Mouse (Mus musculus): ENCODE results near the gene Treml2. TPM values are rescaled to one million over a fixed set of nuclear protein-coding genes. Genes with fewer than 3 reads are reported as not detected.

Gene Treml2
- polyA plus RNA-seq, 1 experiment from 2014 or later = 0.11 TPM

DNA sequence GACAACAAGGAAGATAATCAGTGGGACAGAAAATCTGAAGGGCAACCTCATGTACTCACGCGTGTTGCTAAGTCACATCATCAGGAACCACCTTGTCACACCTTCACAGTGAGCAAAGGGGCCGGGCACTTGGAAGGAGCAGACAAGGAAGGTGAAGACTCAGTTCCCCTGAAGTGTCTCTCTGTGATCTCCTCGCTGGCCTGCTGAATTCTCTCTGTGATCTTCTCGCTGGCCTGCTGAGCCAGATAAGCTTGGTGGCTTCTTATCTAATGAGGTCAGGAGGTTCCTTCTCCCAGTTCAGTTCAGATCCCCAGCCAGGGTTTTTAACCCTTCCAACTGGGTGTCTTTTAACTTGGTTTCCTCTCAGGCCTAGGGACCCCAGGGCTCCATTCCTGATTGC, 27.1 kb upstream of the Treml2 start:
- no peaks in the 10 kb centered on the region for H3K4me1 ChIP-seq
- no peak overlapping the region for H3K4me2 ChIP-seq
- WGBS = 80% methylated on average over 5 of the region's 5 CpGs
- no peak overlapping the region for H3K27ac ChIP-seq
- no peaks in the 10 kb centered on the region for H3K36me3 ChIP-seq (replicated peaks)
- H3K9me3 ChIP-seq = no peaks in the 10 kb centered on the region
- no peak for ATAC-seq (ENCODE audit: low FRiP score)
- peaks cover 4% of the 10 kb centered on the region; the same call in 1 of the 2 replicates for H3K27me3 ChIP-seq
- no peak overlapping the region for H3K9ac ChIP-seq
- no peak overlapping the region for H3K4me3 ChIP-seq (replicated peaks)

DNA sequence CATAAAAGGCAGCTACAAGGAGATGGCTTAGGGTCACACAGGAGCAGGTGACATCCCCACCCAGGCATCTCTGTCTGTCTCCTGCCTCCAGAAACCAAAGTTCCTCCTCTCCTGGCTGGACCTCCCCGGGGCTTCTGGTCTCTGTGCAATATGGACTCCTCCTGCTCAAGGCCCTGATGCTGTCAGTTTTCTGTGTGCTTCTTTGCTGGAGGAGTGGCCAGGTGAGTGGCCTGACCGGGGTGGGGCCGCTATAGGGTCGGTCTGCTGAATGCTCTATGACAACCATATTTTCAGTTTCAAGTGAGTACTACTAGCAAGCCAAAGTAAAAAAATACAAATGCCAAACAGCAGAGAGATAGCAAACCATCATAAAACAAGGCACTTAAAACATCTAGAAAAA, 26.7 kb upstream of the Treml2 start:
- no peaks in the 10 kb centered on the region for H3K4me1 ChIP-seq
- no peak for ATAC-seq (ENCODE audit: low FRiP score)

DNA sequence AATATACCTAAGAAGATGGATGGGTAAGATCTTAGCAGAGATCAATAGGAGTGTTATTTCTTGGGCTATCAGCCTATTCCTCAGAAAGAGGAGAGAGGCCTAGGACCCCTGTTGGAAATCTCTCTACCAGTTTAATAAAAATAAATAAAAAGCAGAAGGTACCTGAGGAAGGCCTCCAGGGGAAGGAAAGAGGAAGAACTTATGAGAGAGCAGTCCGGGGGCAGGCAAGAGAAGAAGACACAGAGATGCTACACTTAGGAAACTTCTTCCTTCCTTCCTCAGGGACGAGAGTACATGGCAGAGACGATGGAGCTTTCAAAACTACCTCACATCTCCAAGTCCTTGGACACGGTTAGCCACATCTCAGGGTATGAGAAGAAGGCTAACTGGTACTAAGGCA, 25.2 kb upstream of the Treml2 start:
- H3K9me3 ChIP-seq = no peaks in the 10 kb centered on the region
- no peak overlapping the region for H3K9ac ChIP-seq
- no peaks in the 10 kb centered on the region for H3K36me3 ChIP-seq (replicated peaks)
- WGBS = 89% methylated on average over 4 of the region's 4 CpGs
- H3K4me2 ChIP-seq = no peak overlapping the region
- no peaks in the 10 kb centered on the region for H3K27me3 ChIP-seq
- H3K27ac ChIP-seq = no peak overlapping the region
- H3K4me3 ChIP-seq (replicated peaks) = no peak overlapping the region
- H3K4me1 ChIP-seq = no peaks in the 10 kb centered on the region
- ATAC-seq (ENCODE audit: low FRiP score) = no peak

More for the DNA sequence above, 26.7 kb upstream of the Treml2 start:
- no peak overlapping the region for H3K4me2 ChIP-seq
- no peaks in the 10 kb centered on the region for H3K9me3 ChIP-seq
- no peak overlapping the region for H3K27ac ChIP-seq
- 88% methylated on average over 4 of the region's 4 CpGs for WGBS
- peaks cover under 1% of the 10 kb centered on the region; the same call in 1 of the 2 replicates for H3K27me3 ChIP-seq
- no peak overlapping the region for H3K9ac ChIP-seq
- no peaks in the 10 kb centered on the region for H3K36me3 ChIP-seq (replicated peaks)
- H3K4me3 ChIP-seq (replicated peaks) = no peak overlapping the region

DNA sequence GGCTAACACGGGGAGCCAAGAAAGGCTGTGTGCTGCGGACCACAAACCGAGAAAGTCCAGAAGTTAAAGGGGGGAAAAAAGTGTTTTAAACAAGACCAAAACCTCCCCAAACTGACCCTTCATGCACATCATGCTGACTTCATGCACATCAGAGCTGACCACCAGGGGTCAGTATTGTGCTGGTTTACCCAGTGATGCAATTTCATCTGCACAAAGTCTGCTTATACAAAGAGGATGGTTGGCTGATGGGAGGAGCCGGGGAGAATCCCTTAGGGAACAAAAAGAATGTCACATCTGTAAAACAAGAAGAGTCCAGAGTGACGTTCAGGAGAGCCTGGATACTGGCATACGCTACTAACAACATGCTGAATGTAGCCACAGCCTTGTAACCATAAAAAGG, 24.4 kb upstream of the Treml2 start:
- H3K4me2 ChIP-seq = no peak overlapping the region
- peak; percentile 36; the same call in 1 of the 2 replicates for ATAC-seq (ENCODE audit: low FRiP score)

DNA sequence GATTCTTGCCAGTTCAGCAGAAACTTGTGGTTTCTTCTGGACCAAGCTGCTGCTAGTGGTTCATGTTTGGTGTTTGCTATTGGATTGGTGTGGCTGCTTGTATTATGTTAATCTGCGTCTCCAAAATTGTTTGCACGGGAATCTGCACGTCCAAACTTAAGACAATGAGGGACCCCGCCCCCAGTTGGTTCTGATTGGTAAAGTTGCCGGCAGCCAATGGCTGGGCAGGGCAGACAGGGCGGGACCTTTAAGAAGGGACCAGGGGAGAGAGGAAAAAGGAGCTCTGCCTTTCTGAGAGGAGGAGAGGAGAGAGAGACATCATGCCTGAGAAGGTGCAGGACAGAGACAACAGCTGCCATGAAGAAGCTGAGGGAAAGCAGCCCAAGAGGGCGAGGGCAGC, 23.6 kb upstream of the Treml2 start:
- H3K27me3 ChIP-seq = no peaks in the 10 kb centered on the region
- H3K9me3 ChIP-seq = no peaks in the 10 kb centered on the region
- no peaks in the 10 kb centered on the region for H3K36me3 ChIP-seq (replicated peaks)
- no peak overlapping the region for H3K27ac ChIP-seq
- WGBS = 61% methylated on average over 7 of the region's 7 CpGs
- no peaks in the 10 kb centered on the region for H3K4me1 ChIP-seq
- no peak overlapping the region for H3K4me3 ChIP-seq (replicated peaks)
- ATAC-seq (ENCODE audit: low FRiP score) = no peak
- no peak overlapping the region for H3K9ac ChIP-seq
- H3K4me2 ChIP-seq = no peak overlapping the region

More for the DNA sequence above, 24.4 kb upstream of the Treml2 start:
- Histone ChIP-seq H3K9me3 (no peaks in the 10 kb centered on the region), H3K9ac (no peak overlapping the region), H3K4me1 (no peaks in the 10 kb centered on the region), H3K36me3 (replicated peaks) (no peaks in the 10 kb centered on the region), H3K27me3 (no peaks in the 10 kb centered on the region), H3K4me3 (replicated peaks) (no peak overlapping the region), H3K27ac (no peak overlapping the region)
- 32% methylated on average over 6 of the region's 6 CpGs for WGBS

DNA sequence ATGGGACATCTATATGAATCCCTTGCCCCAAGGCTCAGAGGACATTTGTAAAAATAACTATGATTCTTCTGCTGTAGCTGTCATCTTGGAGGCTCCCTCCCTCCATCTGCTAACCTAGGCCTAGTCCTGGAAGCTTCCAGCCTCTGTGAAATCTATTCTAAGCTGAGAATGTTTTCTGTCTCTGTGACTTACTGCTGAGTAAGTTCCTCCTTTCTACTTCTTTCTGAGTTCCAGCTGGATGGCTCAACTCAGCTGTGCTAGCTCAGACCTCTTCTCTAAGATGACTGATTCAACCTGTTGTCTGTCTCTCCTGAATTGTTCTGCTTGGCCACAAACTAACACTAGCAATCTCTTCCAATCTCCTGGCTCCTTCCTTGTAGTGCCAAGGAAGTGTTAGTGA, 20.9 kb upstream of the Treml2 start:
- H3K4me1 ChIP-seq = peaks cover 11% of the 10 kb centered on the region
- H3K27ac ChIP-seq = no peak overlapping the region
- no peak overlapping the region for H3K9ac ChIP-seq
- H3K36me3 ChIP-seq (replicated peaks) = no peaks in the 10 kb centered on the region
- ATAC-seq (ENCODE audit: low FRiP score) = no peak
- H3K4me3 ChIP-seq (replicated peaks) = no peak overlapping the region
- no peaks in the 10 kb centered on the region for H3K9me3 ChIP-seq
- no peaks in the 10 kb centered on the region for H3K27me3 ChIP-seq
- no peak overlapping the region for H3K4me2 ChIP-seq

DNA sequence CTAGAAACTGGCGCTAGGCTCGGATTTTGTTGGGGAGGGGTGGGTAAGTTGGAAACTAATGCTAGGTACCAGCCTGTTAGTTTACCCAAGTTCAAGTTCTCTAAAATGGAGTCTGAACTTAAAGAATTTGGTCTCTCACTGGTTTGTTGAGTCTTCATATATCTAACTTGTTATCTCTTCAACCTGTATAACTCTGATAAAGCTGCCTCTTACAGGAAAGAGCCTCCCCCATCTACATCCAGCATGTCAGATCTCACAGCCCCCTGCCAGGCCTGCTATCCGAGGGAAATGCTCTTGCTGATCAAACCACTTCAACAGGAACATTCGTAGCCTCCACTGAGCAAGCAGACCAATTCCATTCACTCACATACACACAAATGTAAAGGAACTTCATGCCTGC, 20.3 kb upstream of the Treml2 start:
- H3K4me3 ChIP-seq (replicated peaks) = no peak overlapping the region
- peaks cover 11% of the 10 kb centered on the region for H3K4me1 ChIP-seq
- H3K36me3 ChIP-seq (replicated peaks) = no peaks in the 10 kb centered on the region
- H3K27me3 ChIP-seq = no peaks in the 10 kb centered on the region
- no peak overlapping the region for H3K9ac ChIP-seq
- no peaks in the 10 kb centered on the region for H3K9me3 ChIP-seq
- no peak for ATAC-seq (ENCODE audit: low FRiP score)
- no peak overlapping the region for H3K27ac ChIP-seq
- no peak overlapping the region for H3K4me2 ChIP-seq
- 91% methylated on average over 4 of the region's 4 CpGs for WGBS

DNA sequence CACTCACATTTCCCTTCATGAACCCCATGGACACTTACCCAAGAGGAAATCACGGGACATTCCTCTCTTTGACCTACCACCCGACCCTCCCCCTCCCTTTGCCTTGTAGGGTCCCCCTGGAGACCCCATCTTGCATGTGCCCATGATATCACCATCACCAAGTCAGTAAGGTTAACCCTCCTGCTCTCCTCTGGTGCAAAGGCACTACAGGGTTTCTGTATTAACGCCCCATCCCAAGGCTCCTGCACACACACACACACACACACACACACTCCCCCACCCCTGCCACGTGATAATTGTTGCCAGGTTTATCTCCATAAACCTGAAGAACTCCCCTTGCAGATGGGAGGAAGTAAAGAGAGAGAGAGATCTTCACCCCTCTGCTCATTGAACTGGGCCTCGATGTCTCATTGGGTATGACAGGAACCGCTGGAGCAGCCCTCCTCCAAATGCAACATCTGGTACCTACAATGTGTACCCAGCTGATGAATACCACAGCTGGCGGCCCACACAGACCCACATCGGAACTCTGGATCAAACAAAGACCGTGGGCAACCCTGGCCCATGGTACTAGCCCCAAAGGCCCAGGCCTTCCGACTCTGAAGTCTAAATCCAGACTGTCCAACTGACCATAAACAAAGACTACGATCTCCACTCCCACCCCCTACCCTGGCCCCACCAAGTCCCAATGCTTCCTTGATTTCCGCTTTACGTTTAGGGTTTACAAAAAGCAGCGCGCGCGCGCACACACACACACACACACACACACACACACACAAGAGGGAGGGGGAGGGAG, 18.2 kb upstream of the Treml2 start:
- H3K4me1 ChIP-seq = peaks cover 11% of the 10 kb centered on the region
- no peaks in the 10 kb centered on the region for H3K27me3 ChIP-seq
- peak overlapping the region; percentile 54 for H3K9ac ChIP-seq
- peak overlapping the region; percentile 32 for H3K4me3 ChIP-seq (replicated peaks)
- H3K36me3 ChIP-seq (replicated peaks) = no peaks in the 10 kb centered on the region
- H3K9me3 ChIP-seq = no peaks in the 10 kb centered on the region
- peak overlapping the region; percentile 56 for H3K4me2 ChIP-seq
- 26% methylated on average over 18 of the region's 18 CpGs for WGBS
- peak overlapping the region; percentile 61 for H3K27ac ChIP-seq
- peak; percentile 64 for ATAC-seq (ENCODE audit: low FRiP score)

DNA sequence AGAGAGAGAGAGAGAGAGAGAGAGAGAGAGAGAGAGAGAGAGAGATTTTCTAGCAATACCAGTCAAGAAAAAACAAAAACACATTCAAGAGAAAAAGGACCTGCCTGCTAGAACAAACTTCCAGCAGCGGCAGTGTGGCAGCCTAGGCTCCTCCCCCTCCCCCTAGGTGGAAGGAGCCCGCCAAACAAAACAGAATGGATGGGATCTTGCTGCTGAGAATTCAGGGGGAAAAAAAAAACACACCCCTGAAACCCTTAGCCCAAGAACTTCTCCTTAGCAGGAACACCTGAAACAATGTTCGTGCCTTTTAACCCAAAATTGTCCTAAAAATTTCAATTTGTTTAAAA, 17.6 kb upstream of the Treml2 start:
- H3K27ac ChIP-seq = peak overlapping the region; percentile 61; the same call in 1 of the 2 replicates
- ATAC-seq (ENCODE audit: low FRiP score) = peak; percentile 61
- peak overlapping the region; percentile 54 for H3K9ac ChIP-seq
- H3K4me3 ChIP-seq (replicated peaks) = peak overlapping the region; percentile 32
- no peaks in the 10 kb centered on the region for H3K9me3 ChIP-seq
- H3K4me1 ChIP-seq = peaks cover 11% of the 10 kb centered on the region
- peak overlapping the region; percentile 56 for H3K4me2 ChIP-seq
- no peaks in the 10 kb centered on the region for H3K27me3 ChIP-seq
- 1% methylated on average over 3 of the region's 3 CpGs for WGBS
- H3K36me3 ChIP-seq (replicated peaks) = no peaks in the 10 kb centered on the region

DNA sequence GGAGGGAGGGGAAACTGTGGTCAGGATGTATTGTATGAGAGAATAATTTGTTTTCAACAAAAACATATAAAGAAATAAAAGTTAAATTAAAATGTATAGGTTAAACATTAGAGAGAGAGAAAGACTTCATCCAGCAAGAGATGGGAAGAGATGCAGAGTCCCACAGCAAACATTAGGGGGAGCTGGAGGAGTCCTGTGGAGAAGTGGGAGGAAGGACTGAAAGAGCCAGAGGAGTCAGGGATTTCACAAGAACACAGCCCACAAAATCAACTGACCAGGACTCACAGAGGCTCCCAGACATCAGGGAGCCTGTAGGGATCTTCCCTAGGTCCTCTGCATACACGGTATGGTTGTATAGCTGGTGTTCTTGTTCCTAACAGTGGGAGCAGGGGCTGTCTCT, 12.5 kb upstream of the Treml2 start:
- peaks cover 4% of the 10 kb centered on the region for H3K4me1 ChIP-seq

DNA sequence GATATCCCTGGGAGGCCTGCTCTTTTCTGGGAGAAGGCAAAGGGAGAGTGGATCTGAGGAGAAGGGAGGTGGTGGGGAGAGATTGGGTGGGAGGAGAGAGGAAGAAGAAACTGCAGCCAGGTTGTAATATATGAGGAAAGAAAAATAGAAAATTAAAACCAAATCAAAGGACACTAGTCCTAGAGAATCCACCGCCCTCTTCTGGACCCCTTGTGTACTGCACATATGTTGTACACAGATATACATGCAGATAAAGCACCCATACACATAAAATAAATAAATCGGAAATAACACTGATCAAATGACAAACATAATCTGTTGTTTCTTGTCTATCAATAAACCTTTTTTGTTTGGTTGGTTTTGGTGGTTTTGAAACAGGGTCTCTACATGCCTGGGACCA, 12.0 kb upstream of the Treml2 start:
- Histone ChIP-seq H3K4me2 (no peak overlapping the region), H3K9me3 (no peaks in the 10 kb centered on the region), H3K9ac (no peak overlapping the region), H3K4me3 (replicated peaks) (no peak overlapping the region), H3K36me3 (replicated peaks) (no peaks in the 10 kb centered on the region), H3K4me1 (peaks cover 3% of the 10 kb centered on the region), H3K27me3 (no peaks in the 10 kb centered on the region), H3K27ac (no peak overlapping the region)
- no peak for ATAC-seq (ENCODE audit: low FRiP score)
- WGBS = 56% methylated on average over 2 of the region's 2 CpGs

More for the DNA sequence above, 12.5 kb upstream of the Treml2 start:
- H3K27ac ChIP-seq = no peak overlapping the region
- H3K4me2 ChIP-seq = no peak overlapping the region
- ATAC-seq (ENCODE audit: low FRiP score) = no peak
- no peaks in the 10 kb centered on the region for H3K9me3 ChIP-seq
- no peak overlapping the region for H3K4me3 ChIP-seq (replicated peaks)
- no peak overlapping the region for H3K9ac ChIP-seq
- WGBS = 75% methylated on average over 1 of the region's 1 CpGs
- no peaks in the 10 kb centered on the region for H3K36me3 ChIP-seq (replicated peaks)
- H3K27me3 ChIP-seq = no peaks in the 10 kb centered on the region

DNA sequence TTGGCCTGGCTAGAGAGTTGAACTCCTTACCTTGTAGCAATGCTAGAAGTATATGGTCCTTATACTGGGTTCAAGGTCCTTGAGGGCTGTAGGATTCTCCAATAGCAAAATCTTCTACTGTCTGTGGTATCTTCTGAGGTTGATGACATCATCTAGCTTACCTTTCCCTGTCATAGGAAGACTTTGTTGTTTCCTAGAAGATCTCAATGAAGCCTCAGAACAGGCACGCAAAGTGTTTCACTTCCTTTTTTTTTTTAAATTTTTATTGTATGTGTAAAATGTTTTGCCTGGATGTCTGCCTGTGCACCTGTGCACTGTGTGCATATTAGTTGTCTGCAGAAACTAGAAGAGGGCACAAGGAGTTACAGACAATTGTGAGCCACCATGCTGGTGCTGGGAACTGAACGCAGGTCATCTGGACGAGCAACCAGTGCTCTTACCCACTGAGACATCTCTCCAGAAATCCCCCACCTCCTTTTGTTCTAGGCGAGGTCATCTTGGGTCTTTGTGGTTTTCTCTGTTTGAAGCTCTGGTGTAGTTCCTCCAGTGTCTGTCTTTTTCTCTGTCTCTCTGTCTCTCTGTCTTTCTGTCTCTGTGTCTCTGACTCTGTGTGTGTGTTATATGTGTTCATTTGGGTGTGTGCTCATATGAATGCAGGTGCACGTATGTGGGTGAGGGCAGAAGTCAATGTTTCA, 5.7 kb upstream of the Treml2 start:
- Histone ChIP-seq H3K9me3 (no peaks in the 10 kb centered on the region), H3K27me3 (0 out of 2 replicates have a peak, but pooled peaks cover 6% of the 10 kb centered on the region), H3K27ac (no peak overlapping the region), H3K36me3 (replicated peaks) (no peaks in the 10 kb centered on the region), H3K4me2 (no peak overlapping the region), H3K4me1 (no peaks in the 10 kb centered on the region), H3K9ac (no peak overlapping the region), H3K4me3 (replicated peaks) (no peak overlapping the region)
- ATAC-seq (ENCODE audit: low FRiP score) = no peak
- 84% methylated on average over 5 of the region's 5 CpGs for WGBS

DNA sequence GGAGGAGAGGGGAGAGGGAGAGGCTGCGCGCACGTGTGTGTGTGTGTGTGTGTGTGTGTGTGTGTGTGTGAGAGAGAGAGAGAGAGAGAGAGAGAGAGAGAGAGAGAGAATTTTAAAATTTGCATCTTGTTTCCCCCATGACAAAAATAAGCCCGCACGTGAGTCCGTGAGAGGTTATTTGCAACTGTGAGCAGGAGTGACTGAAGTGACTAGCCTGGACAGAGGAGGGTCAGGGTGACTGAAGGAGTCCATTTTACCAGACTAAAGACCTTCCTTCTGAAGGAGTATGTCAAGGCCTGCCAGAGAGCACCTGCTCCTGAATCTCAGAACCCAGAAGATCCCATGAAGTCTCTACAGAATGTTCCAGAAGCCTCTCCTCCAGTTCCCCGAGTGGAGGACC, 458 bp downstream of the Treml2 start:
- Histone ChIP-seq H3K9ac (no peak overlapping the region), H3K27ac (no peak overlapping the region), H3K27me3 (0 out of 2 replicates have a peak, but pooled peaks cover 7% of the 10 kb centered on the region), H3K36me3 (replicated peaks) (no peaks in the 10 kb centered on the region), H3K4me1 (no peaks in the 10 kb centered on the region), H3K4me3 (replicated peaks) (no peak overlapping the region), H3K9me3 (no peaks in the 10 kb centered on the region), H3K4me2 (no peak overlapping the region)
- WGBS = 51% methylated on average over 7 of the region's 7 CpGs
- no peak for ATAC-seq (ENCODE audit: low FRiP score)

Data from forebrain, embryonic 12.5 days (tissue).